Comparison of ENCODE assay signal across 9 mouse cellular contexts in the genomic region with DNA sequence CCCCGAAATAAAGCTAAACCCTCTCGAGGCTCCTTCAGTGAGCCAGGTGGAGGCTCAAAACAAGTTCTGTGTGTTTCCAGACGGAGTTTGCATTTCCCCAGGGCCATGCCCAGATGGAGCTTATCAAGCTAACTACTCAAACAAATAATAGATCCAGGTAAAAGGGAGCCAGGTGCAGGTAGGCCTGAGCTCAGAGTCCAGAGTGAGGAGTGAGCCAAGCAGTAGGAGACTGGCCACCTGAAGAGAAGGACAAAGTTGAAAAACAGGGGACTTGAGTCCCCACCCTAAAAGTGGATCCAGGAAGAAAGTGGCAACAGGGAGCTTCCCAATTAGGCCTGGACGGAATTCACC. TPM values are rescaled to one million over a fixed set of nuclear protein-coding genes. Genes with fewer than 3 reads are reported as not detected.
DNase-seq lines count a peak whose midpoint lies in the region; ATAC-seq and TF ChIP-seq lines count a peak whose summit lies in the region.
"Had no signal": no experiment of that assay in that cellular context is flagged by ENCODE, and none has a peak within 500 bp of the region (broad histone marks: within the 10 kb centered on the region; RNA-seq: fewer than 3 reads in every experiment).

No protein-coding gene starts in this region.

- no peaks in the 10 kb centered on the region for H3K9me3 ChIP-seq in forebrain, embryonic 10.5 days
- no peaks in the 10 kb centered on the region for H3K9me3 ChIP-seq in intestine, postnatal 0 days (ENCODE audit: control insufficient read depth)
- no peaks in the 10 kb centered on the region for H3K9me3 ChIP-seq in neural tube, embryonic 13.5 days

- peaks cover 25% of the 10 kb centered on the region for H3K4me1 ChIP-seq in forebrain, embryonic 10.5 days
- peaks cover 4% of the 10 kb centered on the region; the same call in 1 of the 2 replicates for H3K4me1 ChIP-seq in intestine, postnatal 0 days (replicated peaks; ENCODE audit: control insufficient read depth, insufficient read depth, low read length)
- H3K4me1 ChIP-seq in neural tube, embryonic 13.5 days (replicated peaks) = peaks cover 20% of the 10 kb centered on the region

- ATAC-seq in intestine, postnatal 0 days = peak; percentile 52; the same call in 1 of the 2 replicates
- no peak for ATAC-seq in neural tube, embryonic 13.5 days (ENCODE audit: low read depth)
- ATAC-seq in erythroid progenitor cell, adult 5-6 weeks (replicated peaks; ENCODE audit: low FRiP score, poor library complexity, severe bottlenecking) = no peak

- peak overlapping the region; percentile 90 for H3K4me2 ChIP-seq in intestine, postnatal 0 days (replicated peaks; ENCODE audit: low read depth)
- H3K4me2 ChIP-seq in neural tube, embryonic 13.5 days = peak overlapping the region; percentile 65

- peak overlapping the region; percentile 45 for H3K4me3 ChIP-seq in layer of hippocampus, adult 2 months
- peak overlapping the region; percentile 55 for H3K4me3 ChIP-seq in forebrain, embryonic 10.5 days
- peak overlapping the region; percentile 58 for H3K4me3 ChIP-seq in intestine, postnatal 0 days (ENCODE audit: low read depth, low read length)
- peak overlapping the region; percentile 37 for H3K4me3 ChIP-seq in neural tube, embryonic 13.5 days

- no peaks in the 10 kb centered on the region for H3K36me3 ChIP-seq in forebrain, embryonic 10.5 days (replicated peaks)
- no peaks in the 10 kb centered on the region for H3K36me3 ChIP-seq in intestine, postnatal 0 days (ENCODE audit: control insufficient read depth, insufficient read depth)
- no peaks in the 10 kb centered on the region for H3K36me3 ChIP-seq in neural tube, embryonic 13.5 days

- 26% methylated on average over 4 of the region's 4 CpGs for WGBS in forebrain, embryonic 10.5 days
- WGBS in intestine, postnatal 0 days = 28% methylated on average over 4 of the region's 4 CpGs
- WGBS in neural tube, embryonic 13.5 days = 43% methylated on average over 4 of the region's 4 CpGs

- TF ChIP-seq CTCF in layer of hippocampus, adult 2 months (conservative IDR thresholded peaks at IDR 0.05) = no peak
- TF ChIP-seq CTCF in intestine, postnatal 0 days (IDR thresholded peaks at IDR 0.05; ENCODE audit: low read depth) = no peak

- DNase-seq in layer of hippocampus, adult 2 months (ENCODE audit: low spot score in 2 of 2) = no peak
- DNase-seq in layer of hippocampus, adult 18-20 months (ENCODE audit: low spot score in 2 of 2) = no peak
- DNase-seq in forebrain, embryonic 10.5 days (ENCODE audit: extremely low spot score, low spot score) = no peak
- DNase-seq in embryo, embryonic 9.5 days (ENCODE audit: extremely low spot score) = no peak
- DNase-seq in adrenal gland, adult 2 months = no peak
- DNase-seq: cerebellum, postnatal 36 days had no signal

- peak overlapping the region; percentile 64; the same call in 1 of the 2 replicates for H3K27ac ChIP-seq in layer of hippocampus, adult 2 months
- peak overlapping the region; percentile 70 for H3K27ac ChIP-seq in forebrain, embryonic 10.5 days
- H3K27ac ChIP-seq in intestine, postnatal 0 days (ENCODE audit: low read depth, low read length) = peak overlapping the region; percentile 71
- H3K27ac ChIP-seq in neural tube, embryonic 13.5 days (replicated peaks) = no peak overlapping the region

- H3K9ac ChIP-seq in intestine, postnatal 0 days (ENCODE audit: low read depth, low read length) = peak overlapping the region; percentile 72
- peak overlapping the region; percentile 63; the same call in 1 of the 2 replicates for H3K9ac ChIP-seq in neural tube, embryonic 13.5 days

- H3K27me3 ChIP-seq in forebrain, embryonic 10.5 days (ENCODE audit: poor library complexity, severe bottlenecking) = peaks cover 57% of the 10 kb centered on the region
- H3K27me3 ChIP-seq in intestine, postnatal 0 days (replicated peaks; ENCODE audit: control insufficient read depth, insufficient read depth, low read length) = no peaks in the 10 kb centered on the region
- peaks cover 41% of the 10 kb centered on the region for H3K27me3 ChIP-seq in neural tube, embryonic 13.5 days

RNA-seq across cellular contexts. Expression of gene Cygb, which starts 39.8 kb away (rescaled TPM):
- total RNA-seq in layer of hippocampus, adult 2 months (2021) = 10 to 100 TPM; 71.9 to 73.5 TPM
- total RNA-seq in layer of hippocampus, adult 18-20 months (2021) = 10 to 100 TPM; 71.3 to 80.7 TPM
- 2.5 and 2.9 TPM in 2 replicates for polyA plus RNA-seq in forebrain, embryonic 10.5 days (2016; fragmentation: Nextera tagmentation; extraction: Ambion mirVana)
- 17.5 and 20.2 TPM in 2 replicates for polyA plus RNA-seq in intestine, postnatal 0 days (2015; fragmentation: Nextera tagmentation; extraction: Ambion mirVana)
- polyA plus RNA-seq in neural tube, embryonic 13.5 days (2015; fragmentation: Nextera tagmentation; extraction: Ambion mirVana) = 16.1 and 17.2 TPM in 2 replicates
- total RNA-seq in erythroid progenitor cell, adult 5-6 weeks (2015; ENCODE audit: low replicate concordance) = not detected in 2 replicates
- total RNA-seq in erythroid progenitor cell, adult 5-6 weeks (2017; ENCODE audit: low replicate concordance) = not detected in 2 replicates
- total RNA-seq in adrenal gland, adult 2 months (2021) = 10 to 100 TPM; 24.8 to 46.8 TPM
- 54.3 and 62.4 TPM in 2 replicates for polyA plus RNA-seq in adrenal gland, adult 2 months (2012; rRNA removed)

RNA-seq across cellular contexts. Expression of gene Prcd, which starts 40.5 kb away (rescaled TPM):
- 1 to 10 TPM; 5.6 to 5.7 TPM for total RNA-seq in layer of hippocampus, adult 2 months (2021)
- 1 to 10 TPM; 5.6 to 5.8 TPM for total RNA-seq in layer of hippocampus, adult 18-20 months (2021)
- 0.62 and 1.1 TPM in 2 replicates for polyA plus RNA-seq in forebrain, embryonic 10.5 days (2016; fragmentation: Nextera tagmentation; extraction: Ambion mirVana)
- polyA plus RNA-seq in intestine, postnatal 0 days (2015; fragmentation: Nextera tagmentation; extraction: Ambion mirVana) = 0.84 and 1.1 TPM in 2 replicates
- 1.9 and 2.3 TPM in 2 replicates for polyA plus RNA-seq in neural tube, embryonic 13.5 days (2015; fragmentation: Nextera tagmentation; extraction: Ambion mirVana)
- total RNA-seq in erythroid progenitor cell, adult 5-6 weeks (2015; ENCODE audit: low replicate concordance) = not detected in 2 replicates
- total RNA-seq in erythroid progenitor cell, adult 5-6 weeks (2017; ENCODE audit: low replicate concordance) = not detected in 2 replicates
- total RNA-seq in adrenal gland, adult 2 months (2021) = 10 to 100 TPM; 10.2 to 14.2 TPM
- polyA plus RNA-seq in adrenal gland, adult 2 months (2012; rRNA removed) = 13.0 and 14.1 TPM in 2 replicates

Comparison
In these comparisons a context has a peak if more than half of its experiments do, and no peak if none do; other contexts are left out.
1. RNA of gene Cygb, which starts 39.8 kb away (total RNA-seq): 71.3 to 80.7 TPM in layer of hippocampus, adult 18-20 months, 71.9 to 73.5 TPM in layer of hippocampus, adult 2 months and 24.8 to 46.8 TPM in adrenal gland, adult 2 months; not detected in erythroid progenitor cell, adult 5-6 weeks; every median in the first group is over 10 times any median in the second.
2. RNA of gene Prcd, which starts 40.5 kb away (total RNA-seq): 10.2 to 14.2 TPM in adrenal gland, adult 2 months, 5.6 to 5.8 TPM in layer of hippocampus, adult 18-20 months and 5.6 to 5.7 TPM in layer of hippocampus, adult 2 months; not detected in erythroid progenitor cell, adult 5-6 weeks; every median in the first group is over 4 times any median in the second.
3. Peak in every context shown above with its lines, with median percentiles within 50 percentile points of each other: H3K4me3 ChIP-seq.